ENCODE assay signal across 18 mouse cellular contexts in the genomic region with DNA sequence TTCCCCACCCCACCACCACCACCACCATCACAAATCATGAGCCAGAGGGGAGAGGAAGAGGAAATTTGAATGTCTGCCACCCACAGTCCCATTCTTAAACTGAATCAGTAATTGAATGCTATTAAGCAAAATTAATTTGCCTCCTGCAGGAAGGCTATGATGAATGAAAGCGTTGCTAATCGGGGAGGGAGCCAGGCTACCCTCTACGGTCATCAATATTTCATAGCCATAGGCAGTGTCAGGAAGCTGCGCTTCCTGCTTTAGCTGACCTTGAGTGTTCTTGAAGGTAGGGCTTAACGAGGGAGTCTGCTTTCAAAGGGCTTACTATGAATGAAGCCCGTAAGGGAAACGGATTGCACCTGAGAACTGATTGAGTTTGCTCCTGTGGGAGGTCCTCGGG. TPM values are rescaled to one million over a fixed set of nuclear protein-coding genes. Genes with fewer than 3 reads are reported as not detected.
A peak's percentile ranks its signal among the peaks of the same experiment; 100 is the strongest.
DNase-seq lines count a peak whose midpoint lies in the region; ATAC-seq lines count a peak whose summit lies in the region.
"Had no signal": no experiment of that assay in that cellular context is flagged by ENCODE, and none has a peak within 500 bp of the region (broad histone marks: within the 10 kb centered on the region; RNA-seq: fewer than 3 reads in every experiment).

No protein-coding gene starts in this region.

- H3K9me3 ChIP-seq in heart, embryonic 15.5 days (replicated peaks): no peaks in the 10 kb centered on the region
- no peaks in the 10 kb centered on the region for H3K9me3 ChIP-seq in neural tube, embryonic 13.5 days
- H3K9me3 ChIP-seq in midbrain, embryonic 14.5 days (ENCODE audit: control insufficient read depth, low read length): no peaks in the 10 kb centered on the region
- H3K9me3 ChIP-seq: forebrain, embryonic 10.5 days; limb, embryonic 12.5 days; liver, embryonic 12.5 days had no signal

- WGBS in heart, embryonic 15.5 days: 69% methylated on average over 8 of the region's 8 CpGs
- 36% methylated on average over 8 of the region's 8 CpGs for WGBS in neural tube, embryonic 13.5 days
- 34% methylated on average over 8 of the region's 8 CpGs for WGBS in midbrain, embryonic 14.5 days

- no peak for ATAC-seq in heart, embryonic 15.5 days (replicated peaks; ENCODE audit: insufficient number of reproducible peaks, insufficient read depth, low FRiP score, low read depth)
- ATAC-seq in neural tube, embryonic 13.5 days (ENCODE audit: low read depth): peak; percentile 62
- no peak; the same call in 1 of the 2 replicates for ATAC-seq in midbrain, embryonic 14.5 days (ENCODE audit: low FRiP score, low TSS enrichment)
- ATAC-seq: forebrain, postnatal 0 days; liver, embryonic 12.5 days had no signal

- no peak for DNase-seq in heart, adult 18-20 months
- no peak for DNase-seq in neural tube, embryonic 10.5 days (ENCODE audit: extremely low spot score, low spot score)
- DNase-seq in midbrain, embryonic 14.5 days: peak; percentile 67
- no peak for DNase-seq in urinary bladder, adult 2 months (ENCODE audit: low spot score)
- no peak for DNase-seq in right cerebral cortex, postnatal 4 days
- DNase-seq: cerebellum, adult 2 months; forebrain, postnatal 0 days; gastrocnemius, postnatal 36 days; kidney, adult 11 months; lung, adult 2 months; lung, postnatal 36 days; spleen, adult 18-20 months; thymus, postnatal 25 days had no signal

- H3K27me3 ChIP-seq in heart, embryonic 15.5 days: no peaks in the 10 kb centered on the region
- H3K27me3 ChIP-seq in neural tube, embryonic 13.5 days: no peaks in the 10 kb centered on the region
- H3K27me3 ChIP-seq in midbrain, embryonic 14.5 days (ENCODE audit: control insufficient read depth, insufficient read depth, low read length): no peaks in the 10 kb centered on the region
- H3K27me3 ChIP-seq: limb, embryonic 12.5 days; liver, embryonic 12.5 days had no signal

- no peak overlapping the region for H3K4me2 ChIP-seq in heart, embryonic 15.5 days
- H3K4me2 ChIP-seq in neural tube, embryonic 13.5 days: no peak overlapping the region
- H3K4me2 ChIP-seq in midbrain, embryonic 14.5 days (ENCODE audit: low read length): no peak overlapping the region
- H3K4me2 ChIP-seq: limb, embryonic 12.5 days; liver, embryonic 12.5 days had no signal

- peaks cover 78% of the 10 kb centered on the region for H3K4me1 ChIP-seq in heart, embryonic 15.5 days (replicated peaks)
- H3K4me1 ChIP-seq in neural tube, embryonic 13.5 days (replicated peaks): peaks cover 22% of the 10 kb centered on the region
- H3K4me1 ChIP-seq in midbrain, embryonic 14.5 days (ENCODE audit: control insufficient read depth, insufficient read depth, low read length): peaks cover 16% of the 10 kb centered on the region; the same call in 1 of the 2 replicates

- H3K9ac ChIP-seq in heart, embryonic 15.5 days: no peak overlapping the region
- H3K9ac ChIP-seq in neural tube, embryonic 13.5 days: no peak overlapping the region
- no peak overlapping the region for H3K9ac ChIP-seq in midbrain, embryonic 14.5 days (replicated peaks; ENCODE audit: low read length)
- H3K9ac ChIP-seq: forebrain, postnatal 0 days; liver, embryonic 12.5 days had no signal

- peak overlapping the region; percentile 43; the same call in 1 of the 2 replicates for H3K27ac ChIP-seq in heart, embryonic 15.5 days
- peak overlapping the region; percentile 61 for H3K27ac ChIP-seq in neural tube, embryonic 13.5 days (replicated peaks)
- peak overlapping the region; percentile 14; the same call in 1 of the 2 replicates for H3K27ac ChIP-seq in midbrain, embryonic 14.5 days (replicated peaks; ENCODE audit: low read depth, low read length)
- H3K27ac ChIP-seq: forebrain, embryonic 10.5 days; limb, embryonic 12.5 days; liver, embryonic 12.5 days had no signal

- H3K4me3 ChIP-seq in heart, embryonic 15.5 days: no peak overlapping the region
- no peak overlapping the region for H3K4me3 ChIP-seq in neural tube, embryonic 13.5 days
- no peak overlapping the region for H3K4me3 ChIP-seq in midbrain, embryonic 14.5 days (replicated peaks; ENCODE audit: low read depth, low read length)
- H3K4me3 ChIP-seq: forebrain, embryonic 10.5 days; limb, embryonic 12.5 days; liver, embryonic 12.5 days had no signal

- no peaks in the 10 kb centered on the region for H3K36me3 ChIP-seq in heart, embryonic 15.5 days
- peaks cover 42% of the 10 kb centered on the region for H3K36me3 ChIP-seq in neural tube, embryonic 13.5 days
- H3K36me3 ChIP-seq in midbrain, embryonic 14.5 days (ENCODE audit: control insufficient read depth, insufficient read depth, low read length): peaks cover 23% of the 10 kb centered on the region

RNA-seq across cellular contexts. Expression of gene Ncs1, which starts 38.7 kb away (rescaled TPM):
- 33.7 and 35.1 TPM in 2 replicates for polyA plus RNA-seq in heart, embryonic 15.5 days (2015; fragmentation: Nextera tagmentation; extraction: Ambion mirVana)
- 10 to 100 TPM; 12.2 to 12.7 TPM for total RNA-seq in heart, adult 18-20 months (2021)
- polyA plus RNA-seq in neural tube, embryonic 13.5 days (2015; fragmentation: Nextera tagmentation; extraction: Ambion mirVana): 137 and 153 TPM in 2 replicates
- 167 and 185 TPM in 2 replicates for polyA plus RNA-seq in midbrain, embryonic 14.5 days (2014; fragmentation: Nextera tagmentation; extraction: Ambion mirVana)
- 6.4 and 8.7 TPM in 2 replicates for polyA plus RNA-seq in urinary bladder, adult 2 months (2012; rRNA removed)

RNA-seq across cellular contexts. Expression of gene Gpr107, which starts 54.8 kb away (rescaled TPM):
- 26.4 and 31.0 TPM in 2 replicates for polyA plus RNA-seq in heart, embryonic 15.5 days (2015; fragmentation: Nextera tagmentation; extraction: Ambion mirVana)
- total RNA-seq in heart, adult 18-20 months (2021): 10 to 100 TPM; 26.2 to 27.4 TPM
- 34.9 and 37.3 TPM in 2 replicates for polyA plus RNA-seq in neural tube, embryonic 13.5 days (2015; fragmentation: Nextera tagmentation; extraction: Ambion mirVana)
- polyA plus RNA-seq in midbrain, embryonic 14.5 days (2014; fragmentation: Nextera tagmentation; extraction: Ambion mirVana): 25.5 and 25.6 TPM in 2 replicates
- 24.2 and 27.0 TPM in 2 replicates for polyA plus RNA-seq in urinary bladder, adult 2 months (2012; rRNA removed)
